Mouse (Mus musculus): ENCODE results near the gene Arhgef15. TPM values are rescaled to one million over a fixed set of nuclear protein-coding genes. Genes with fewer than 3 reads are reported as not detected.
A peak's percentile ranks its signal among the peaks of the same experiment; 100 is the strongest.

Arhgef15 gene
- total RNA-seq, 1 experiment = 2.5 TPM

DNA sequence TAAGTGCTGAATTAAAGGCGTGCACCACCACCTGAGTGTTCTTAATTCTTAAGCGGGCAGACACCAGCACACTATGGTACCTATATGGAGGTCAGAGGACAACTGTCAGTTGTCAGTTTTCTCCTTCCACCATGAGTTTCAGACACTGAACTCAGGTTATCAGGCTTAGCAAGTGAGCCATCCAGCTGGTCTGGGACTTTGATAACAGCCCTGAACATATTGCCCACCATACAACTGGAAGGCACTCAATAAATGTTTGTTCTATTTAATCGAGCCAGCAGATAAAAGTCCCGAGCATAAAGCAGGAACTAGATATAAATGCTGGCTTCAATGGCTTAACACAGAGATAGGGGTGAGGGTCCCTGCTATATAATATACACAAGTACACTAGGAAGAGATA is 39.8 kb upstream of the Arhgef15 start:
- H3K4me3 ChIP-seq (ENCODE audit: insufficient read depth in 1 of 2, low read depth in 1 of 2, low read length in 2 of 2, poor library complexity in 1 of 2, severe bottlenecking in 1 of 2) = no peak overlapping the region
- in situ Hi-C loops (cut with MboI; ENCODE audit: low sequenced_read_pairs in 2 of 2, unreplicated experiment in 2 of 2) = no loop called here
- H3K4me1 ChIP-seq (ENCODE audit: control insufficient read depth in 2 of 2, insufficient read depth in 2 of 2, low read length in 2 of 2, poor library complexity in 1 of 2) = no peaks in the 10 kb centered on the region
- no peak for DNase-seq (ENCODE audit: low read depth, low spot score)
- H3K27ac ChIP-seq (ENCODE audit: insufficient read depth, low read depth, low read length, poor library complexity, severe bottlenecking) = no peak overlapping the region
- peaks cover 84% of the 10 kb centered on the region for H3K36me3 ChIP-seq (ENCODE audit: control insufficient read depth, insufficient read depth, low read length, poor library complexity, severe bottlenecking)
- TF ChIP-seq HCFC1 (IDR thresholded peaks at IDR 0.05; ENCODE audit: borderline replicate concordance, insufficient read depth, low read length) (no peak), ZNF384 (IDR thresholded peaks at IDR 0.05; ENCODE audit: low read depth, low read length) (no peak), CHD2 (IDR thresholded peaks at IDR 0.05; ENCODE audit: low read depth, low read length) (no peak), MAFK (IDR thresholded peaks at IDR 0.05; ENCODE audit: insufficient read depth, low read depth, low read length) (no peak), ZC3H11A (IDR thresholded peaks at IDR 0.05; ENCODE audit: borderline replicate concordance, low read depth, low read length) (no peak)
- no peaks in the 10 kb centered on the region for H3K9me3 ChIP-seq (ENCODE audit: control insufficient read depth, insufficient read depth, low read depth, low read length)
- no peak overlapping the region for H3K9ac ChIP-seq (ENCODE audit: insufficient read depth, low read depth, low read length, poor library complexity, severe bottlenecking)

- H3K27ac ChIP-seq (ENCODE audit: insufficient read depth, low read depth, low read length, poor library complexity, severe bottlenecking) = no peak overlapping the region
- H3K36me3 ChIP-seq (ENCODE audit: control insufficient read depth, insufficient read depth, low read length, poor library complexity, severe bottlenecking) = peaks cover 84% of the 10 kb centered on the region
- in situ Hi-C loops (cut with MboI; ENCODE audit: low sequenced_read_pairs in 2 of 2, unreplicated experiment in 2 of 2) = no loop called here
- H3K9ac ChIP-seq (ENCODE audit: insufficient read depth, low read depth, low read length, poor library complexity, severe bottlenecking) = no peak overlapping the region
- no peaks in the 10 kb centered on the region for H3K4me1 ChIP-seq (ENCODE audit: control insufficient read depth in 2 of 2, insufficient read depth in 2 of 2, low read length in 2 of 2, poor library complexity in 1 of 2)
- no peak overlapping the region for H3K4me3 ChIP-seq (ENCODE audit: insufficient read depth in 1 of 2, low read depth in 1 of 2, low read length in 2 of 2, poor library complexity in 1 of 2, severe bottlenecking in 1 of 2)
- TF ChIP-seq CHD2 (IDR thresholded peaks at IDR 0.05; ENCODE audit: low read depth, low read length) (no peak), ZNF384 (IDR thresholded peaks at IDR 0.05; ENCODE audit: low read depth, low read length) (no peak), ZC3H11A (IDR thresholded peaks at IDR 0.05; ENCODE audit: borderline replicate concordance, low read depth, low read length) (no peak), HCFC1 (IDR thresholded peaks at IDR 0.05; ENCODE audit: borderline replicate concordance, insufficient read depth, low read length) (no peak), MAFK (IDR thresholded peaks at IDR 0.05; ENCODE audit: insufficient read depth, low read depth, low read length) (no peak)
- no peaks in the 10 kb centered on the region for H3K9me3 ChIP-seq (ENCODE audit: control insufficient read depth, insufficient read depth, low read depth, low read length)
- no peak for DNase-seq (ENCODE audit: low read depth, low spot score)
Observed at GRCm38 (mm10) chr11:68994377-68994776, 37.1 kb upstream of the Arhgef15 start.

- Histone ChIP-seq H3K4me3 (ENCODE audit: insufficient read depth in 1 of 2, low read depth in 1 of 2, low read length in 2 of 2, poor library complexity in 1 of 2, severe bottlenecking in 1 of 2) (no peak overlapping the region), H3K9ac (ENCODE audit: insufficient read depth, low read depth, low read length, poor library complexity, severe bottlenecking) (no peak overlapping the region), H3K27ac (ENCODE audit: insufficient read depth, low read depth, low read length, poor library complexity, severe bottlenecking) (no peak overlapping the region), H3K9me3 (ENCODE audit: control insufficient read depth, insufficient read depth, low read depth, low read length) (no peaks in the 10 kb centered on the region), H3K36me3 (ENCODE audit: control insufficient read depth, insufficient read depth, low read length, poor library complexity, severe bottlenecking) (peaks cover 78% of the 10 kb centered on the region), H3K4me1 (ENCODE audit: control insufficient read depth in 2 of 2, insufficient read depth in 2 of 2, low read length in 2 of 2, poor library complexity in 1 of 2) (no peaks in the 10 kb centered on the region)
- no peak for TF ChIP-seq CHD2 (IDR thresholded peaks at IDR 0.05; ENCODE audit: low read depth, low read length)
- TF ChIP-seq ZC3H11A (IDR thresholded peaks at IDR 0.05; ENCODE audit: borderline replicate concordance, low read depth, low read length) = no peak
- no peak for TF ChIP-seq HCFC1 (IDR thresholded peaks at IDR 0.05; ENCODE audit: borderline replicate concordance, insufficient read depth, low read length)
- TF ChIP-seq ZNF384 (IDR thresholded peaks at IDR 0.05; ENCODE audit: low read depth, low read length) = no peak
- TF ChIP-seq MAFK (IDR thresholded peaks at IDR 0.05; ENCODE audit: insufficient read depth, low read depth, low read length) = no peak
- in situ Hi-C loops (cut with MboI; ENCODE audit: low sequenced_read_pairs in 2 of 2, unreplicated experiment in 2 of 2) = no loop called here
- no peak for DNase-seq (ENCODE audit: low read depth, low spot score)
Observed at GRCm38 (mm10) chr11:68993122-68993521, 35.8 kb upstream of the Arhgef15 start.

GRCm38 (mm10) chr11:68988341-68988740 is 31.1 kb upstream of the Arhgef15 start:
- Histone ChIP-seq H3K36me3 (ENCODE audit: control insufficient read depth, insufficient read depth, low read length, poor library complexity, severe bottlenecking) (peaks cover 61% of the 10 kb centered on the region), H3K27ac (ENCODE audit: insufficient read depth, low read depth, low read length, poor library complexity, severe bottlenecking) (no peak overlapping the region; the same call in 1 of the 2 replicates), H3K9ac (ENCODE audit: insufficient read depth, low read depth, low read length, poor library complexity, severe bottlenecking) (peak overlapping the region; percentile 7; the same call in 1 of the 2 replicates), H3K4me3 (ENCODE audit: insufficient read depth in 1 of 2, low read depth in 1 of 2, low read length in 2 of 2, poor library complexity in 1 of 2, severe bottlenecking in 1 of 2) (no peak overlapping the region), H3K9me3 (ENCODE audit: control insufficient read depth, insufficient read depth, low read depth, low read length) (no peaks in the 10 kb centered on the region), H3K4me1 (ENCODE audit: control insufficient read depth in 2 of 2, insufficient read depth in 2 of 2, low read length in 2 of 2, poor library complexity in 1 of 2) (no peaks in the 10 kb centered on the region)
- in situ Hi-C loops (cut with MboI; ENCODE audit: low sequenced_read_pairs in 2 of 2, unreplicated experiment in 2 of 2) = loop anchor here in 1 of 2 experiments (5.0 kb wide), 1 partner anchor 81 kb away; no protein-coding TSS in a partner anchor
- DNase-seq (ENCODE audit: low read depth, low spot score) = no peak
- TF ChIP-seq CHD2 (IDR thresholded peaks at IDR 0.05; ENCODE audit: low read depth, low read length) = no peak
- no peak for TF ChIP-seq HCFC1 (IDR thresholded peaks at IDR 0.05; ENCODE audit: borderline replicate concordance, insufficient read depth, low read length)
- no peak for TF ChIP-seq MAFK (IDR thresholded peaks at IDR 0.05; ENCODE audit: insufficient read depth, low read depth, low read length)
- no peak for TF ChIP-seq ZC3H11A (IDR thresholded peaks at IDR 0.05; ENCODE audit: borderline replicate concordance, low read depth, low read length)
- no peak for TF ChIP-seq ZNF384 (IDR thresholded peaks at IDR 0.05; ENCODE audit: low read depth, low read length)
